Mouse (Mus musculus): ENCODE measurements around the gene D430019H16Rik.

The D430019H16Rik gene

DNA sequence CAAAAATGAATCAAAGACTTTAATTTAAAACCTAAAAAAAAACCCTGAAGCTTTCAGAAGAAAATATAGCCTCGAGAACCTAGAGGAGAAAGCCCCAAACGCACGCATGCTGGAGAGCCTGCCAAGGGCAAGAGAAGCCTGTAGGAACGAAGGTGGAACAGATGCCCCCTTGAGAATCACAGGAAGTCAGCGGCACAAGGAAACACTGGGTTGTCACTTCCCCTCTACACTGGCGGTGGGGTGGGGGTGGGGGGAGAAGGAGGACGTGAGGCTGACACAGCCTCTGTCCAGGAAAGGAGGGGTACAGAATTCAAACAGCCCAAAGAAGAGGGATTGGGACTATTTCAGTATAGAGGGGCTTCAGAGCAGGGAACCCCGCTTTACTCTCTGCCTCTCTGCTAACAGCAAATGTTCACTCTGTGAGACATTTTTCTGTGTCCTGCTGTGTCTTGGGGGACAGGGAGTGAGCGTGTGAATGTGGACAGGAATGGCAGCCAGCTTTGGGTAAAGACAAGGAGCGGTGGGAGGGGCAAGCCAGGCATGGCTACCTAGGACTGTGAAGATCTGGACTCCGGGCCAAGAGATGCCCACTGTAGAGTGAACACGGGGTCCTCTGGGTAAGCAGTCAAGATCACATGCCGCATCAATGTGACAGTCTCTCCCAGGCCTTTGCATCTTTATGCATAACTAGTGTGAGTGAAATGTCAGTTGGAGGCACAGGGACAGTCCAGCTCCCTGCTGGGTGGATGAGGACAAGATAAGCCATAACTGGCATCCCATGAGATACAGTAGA is 82.5 kb downstream of the D430019H16Rik start:
- DNase-seq (ENCODE audit: extremely low read depth, insufficient read length, low spot score), result no peak

DNA sequence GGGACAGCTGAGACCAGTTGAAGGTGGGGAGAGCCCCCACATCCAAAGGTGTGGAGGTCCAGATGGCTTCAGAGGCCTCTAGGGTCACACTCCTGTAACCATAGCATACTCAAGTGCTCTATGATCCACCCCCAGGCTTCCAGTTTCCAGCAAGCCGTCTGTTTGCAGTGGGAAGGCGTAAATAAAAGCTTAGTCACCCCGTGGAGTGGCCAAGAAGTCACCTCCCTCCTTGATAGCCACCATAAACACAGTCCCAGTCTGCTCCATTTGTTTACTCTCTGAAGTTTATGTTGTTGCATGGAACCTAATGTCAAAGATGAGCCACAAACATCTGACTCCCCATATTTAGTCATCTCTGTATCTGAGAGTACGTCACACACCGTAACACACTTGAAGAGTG is 83.5 kb downstream of the D430019H16Rik start:
- DNase-seq (ENCODE audit: extremely low read depth, insufficient read length, low spot score), result no peak

DNA sequence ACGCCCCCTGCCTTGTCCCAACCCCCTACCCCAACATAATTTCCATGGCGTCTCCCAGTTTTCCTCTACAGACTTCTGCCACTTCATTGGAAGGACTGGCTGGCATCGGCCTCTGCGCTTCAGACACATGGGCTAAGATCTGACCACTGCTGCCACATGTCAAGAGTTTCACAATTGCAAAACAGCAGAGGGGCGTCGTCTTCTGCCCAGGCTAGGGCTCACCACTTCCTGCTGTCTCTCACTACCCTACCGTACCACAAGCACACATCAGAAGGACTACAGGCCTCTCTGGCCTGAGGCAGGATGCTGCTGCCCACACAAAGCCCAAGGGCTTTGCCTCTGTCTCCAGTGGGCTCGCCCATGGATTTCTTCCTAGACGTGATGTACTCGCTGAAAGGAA is 86.0 kb downstream of the D430019H16Rik start:
- no peak for DNase-seq (ENCODE audit: extremely low read depth, insufficient read length, low spot score)

DNA sequence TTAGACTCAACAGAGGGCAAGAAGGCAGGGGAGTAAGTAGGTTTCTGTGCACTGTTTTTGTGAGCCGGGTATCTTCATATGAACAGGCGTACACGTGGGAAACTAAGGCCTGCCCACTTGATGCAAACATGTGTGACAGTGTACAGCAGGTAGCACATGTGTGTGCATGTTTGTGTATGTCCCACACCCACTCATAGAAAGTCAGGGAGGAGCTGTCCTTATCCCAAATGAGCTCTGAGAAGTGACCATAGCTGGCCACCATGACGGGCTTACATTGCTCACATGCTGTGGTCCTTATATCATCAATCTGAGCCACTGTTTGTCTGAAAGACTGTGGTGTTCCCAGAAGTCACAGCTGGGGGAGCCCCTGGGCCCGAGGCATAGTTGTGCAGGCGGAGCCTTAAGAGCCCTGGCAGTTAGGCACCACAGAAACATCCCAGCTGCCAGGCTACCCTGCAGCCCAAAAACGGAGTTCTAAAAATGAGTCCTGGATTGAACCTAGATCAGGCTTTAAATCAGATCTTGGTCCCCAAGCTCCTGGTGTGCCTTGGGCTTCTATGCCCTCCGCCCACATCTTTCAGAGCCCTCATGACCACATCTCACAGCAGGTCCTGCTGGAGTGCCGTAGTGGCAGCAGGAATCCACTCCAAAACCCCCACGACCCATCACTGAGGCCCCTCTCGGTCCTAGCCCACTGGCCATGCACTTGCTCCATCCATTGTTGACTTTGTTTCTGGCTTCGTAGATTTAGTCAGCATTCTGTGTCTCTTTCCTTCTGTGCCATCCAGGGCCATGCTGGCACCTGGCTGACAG is 88.1 kb downstream of the D430019H16Rik start:
- no peak for DNase-seq (ENCODE audit: extremely low read depth, insufficient read length, low spot score)

GRCm38 (mm10) chr12:105542513-105542912 is 88.9 kb downstream of the D430019H16Rik start:
- DNase-seq (ENCODE audit: extremely low read depth, insufficient read length, low spot score), result no peak
